Mouse (Mus musculus) midbrain, embryonic 13.5 days (tissue): ENCODE data around the gene Cx3cr1. TPM values are rescaled to one million over a fixed set of nuclear protein-coding genes. Genes with fewer than 3 reads are reported as not detected.

Experiments
- ATAC-seq: fragments of 200-750 bp; cut with Nextera tagmentation; 2 replicates; pipeline ENCODE4 v1.8.0; 2017; ENCODE audit warnings: mild to moderate bottlenecking, moderate TSS enrichment, moderate library complexity
- H3K27ac ChIP-seq: fragments of 300-500 bp; sonication (generic); 2 replicates; pipeline ENCODE4 v1.5.1; 2015; ENCODE audit warnings: inconsistent platforms, mild to moderate bottlenecking, moderate library complexity
- H3K27me3 ChIP-seq: fragments of 300-500 bp; sonication (generic); 2 replicates; pipeline ENCODE4 v1.6.1; 2015; ENCODE audit warnings: mild to moderate bottlenecking, inconsistent platforms
- H3K36me3 ChIP-seq: fragments of 300-500 bp; sonication (generic); 2 replicates; pipeline ENCODE4 v1.6.1; 2015; ENCODE audit warnings: mild to moderate bottlenecking, inconsistent platforms
- H3K4me1 ChIP-seq: fragments of 300-500 bp; sonication (generic); replicated peaks from 2 replicates; pipeline ENCODE4 v1.6.1; 2015; ENCODE audit warnings: inconsistent platforms
- H3K4me2 ChIP-seq: fragments of 300-500 bp; sonication (generic); replicated peaks from 2 replicates; pipeline ENCODE4 v1.6.1; 2015; ENCODE audit warnings: moderate library complexity, mild to moderate bottlenecking, inconsistent platforms
- H3K4me3 ChIP-seq: fragments of 300-500 bp; sonication (generic); replicated peaks from 2 replicates; pipeline ENCODE4 v1.5.1; 2015; ENCODE audit warnings: mild to moderate bottlenecking, inconsistent platforms
- H3K9ac ChIP-seq: fragments of 300-500 bp; sonication (generic); replicated peaks from 2 replicates; pipeline ENCODE4 v1.6.1; 2015; ENCODE audit warnings: mild to moderate bottlenecking, inconsistent platforms
- H3K9me3 ChIP-seq: fragments of 300-500 bp; sonication (generic); 2 replicates; pipeline ENCODE4 v1.6.1; 2016; ENCODE audit warnings: mild to moderate bottlenecking, inconsistent platforms
- WGBS: fragments of 180-500 bp; shearing (Covaris S2); methylation state at CpG from one replicate; pipeline ENCODE4 v1.1.7; 2015; 5-methylcytosine and 5-hydroxymethylcytosine counted together
- polyA plus RNA-seq: library from polyadenylated mRNA; unstranded; fragments of >200 nt; fragmentation: Nextera tagmentation; extraction: Ambion mirVana; gene quantifications from 2 replicates; pipeline ENCODE4 v1.2.1, GENCODE M21; 2015

Cx3cr1 gene
- polyA plus RNA-seq, 1 experiment from 2014 or later, result 6.1 TPM

DNA sequence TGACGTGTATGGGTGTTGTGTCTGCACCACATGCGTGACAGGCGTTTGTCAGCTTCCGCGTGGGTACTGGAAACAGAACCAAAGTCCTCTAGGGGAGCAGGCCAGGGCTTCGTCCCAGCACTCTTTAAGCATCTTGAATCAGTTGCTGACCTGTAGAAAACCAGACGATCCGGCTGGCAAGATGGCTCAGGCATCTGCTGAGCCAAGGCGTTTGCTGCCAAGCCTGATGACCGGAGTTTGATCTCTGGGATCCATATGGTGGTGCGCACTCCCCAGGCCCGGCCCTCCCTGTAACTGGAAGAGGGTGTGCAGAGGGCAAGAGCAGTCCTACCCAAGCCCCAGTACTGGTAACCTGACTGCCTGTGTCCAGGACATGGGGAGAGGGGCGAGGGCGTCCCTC is 127.8 kb downstream of the Cx3cr1 start:
- Histone ChIP-seq H3K27me3 (no peaks in the 10 kb centered on the region), H3K4me2 (no peak overlapping the region), H3K27ac (no peak overlapping the region), H3K4me3 (no peak overlapping the region), H3K9me3 (no peaks in the 10 kb centered on the region), H3K36me3 (no peaks in the 10 kb centered on the region), H3K9ac (no peak overlapping the region), H3K4me1 (peaks cover 7% of the 10 kb centered on the region)
- 92% methylated on average over 14 of the region's 14 CpGs for WGBS
- no peak for ATAC-seq

DNA sequence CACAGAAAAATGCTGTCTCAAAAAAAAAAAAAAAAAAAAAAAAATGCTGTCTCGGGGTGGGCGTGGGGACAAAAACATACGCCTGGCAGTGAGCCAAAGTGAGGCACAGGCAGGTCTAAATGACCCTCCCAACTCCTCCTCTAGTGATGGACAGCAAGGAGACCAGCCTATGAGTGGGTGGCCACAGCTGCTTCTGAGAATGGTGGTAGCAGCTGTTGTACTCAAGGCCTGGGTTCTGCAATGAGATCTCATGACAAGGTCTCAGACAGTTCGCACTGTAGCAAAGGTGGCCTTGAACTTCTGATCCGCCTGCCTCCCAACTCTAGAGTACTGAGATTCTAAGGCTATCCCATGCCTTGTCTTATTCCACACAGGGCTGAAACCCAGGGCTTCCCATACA is 128.3 kb downstream of the Cx3cr1 start:
- no peaks in the 10 kb centered on the region for H3K36me3 ChIP-seq
- no peak overlapping the region for H3K9ac ChIP-seq
- 85% methylated on average over 5 of the region's 5 CpGs for WGBS
- no peaks in the 10 kb centered on the region for H3K9me3 ChIP-seq
- no peak for ATAC-seq
- no peak overlapping the region for H3K27ac ChIP-seq
- H3K4me3 ChIP-seq, result no peak overlapping the region
- H3K27me3 ChIP-seq, result no peaks in the 10 kb centered on the region
- peaks cover 12% of the 10 kb centered on the region for H3K4me1 ChIP-seq
- no peak overlapping the region for H3K4me2 ChIP-seq

DNA sequence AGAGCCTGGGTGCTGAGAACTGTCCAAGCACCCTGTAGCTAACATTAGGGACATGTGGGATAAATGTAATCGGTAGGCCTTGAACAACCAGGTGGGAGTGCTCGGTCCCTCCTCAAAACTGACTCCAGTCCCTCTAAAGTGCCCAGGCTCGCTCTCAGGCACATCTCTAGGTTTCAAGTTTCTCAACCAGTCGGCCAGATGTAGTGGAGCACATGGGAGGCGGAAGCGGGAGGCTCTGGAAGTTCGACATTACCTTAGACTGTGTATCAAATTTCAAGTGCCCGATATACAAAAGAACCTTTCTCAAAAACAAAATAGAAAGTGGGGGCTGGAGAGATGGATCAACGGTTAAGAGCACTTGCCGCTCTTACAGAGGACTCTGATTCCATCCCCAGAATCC is 130.0 kb downstream of the Cx3cr1 start:
- H3K9ac ChIP-seq, result no peak overlapping the region
- no peaks in the 10 kb centered on the region for H3K27me3 ChIP-seq
- WGBS, result 77% methylated on average over 10 of the region's 10 CpGs
- no peak overlapping the region for H3K27ac ChIP-seq
- H3K9me3 ChIP-seq, result no peaks in the 10 kb centered on the region
- H3K4me3 ChIP-seq, result no peak overlapping the region
- H3K4me1 ChIP-seq, result peaks cover 16% of the 10 kb centered on the region
- no peak for ATAC-seq
- no peaks in the 10 kb centered on the region for H3K36me3 ChIP-seq
- no peak overlapping the region for H3K4me2 ChIP-seq

DNA sequence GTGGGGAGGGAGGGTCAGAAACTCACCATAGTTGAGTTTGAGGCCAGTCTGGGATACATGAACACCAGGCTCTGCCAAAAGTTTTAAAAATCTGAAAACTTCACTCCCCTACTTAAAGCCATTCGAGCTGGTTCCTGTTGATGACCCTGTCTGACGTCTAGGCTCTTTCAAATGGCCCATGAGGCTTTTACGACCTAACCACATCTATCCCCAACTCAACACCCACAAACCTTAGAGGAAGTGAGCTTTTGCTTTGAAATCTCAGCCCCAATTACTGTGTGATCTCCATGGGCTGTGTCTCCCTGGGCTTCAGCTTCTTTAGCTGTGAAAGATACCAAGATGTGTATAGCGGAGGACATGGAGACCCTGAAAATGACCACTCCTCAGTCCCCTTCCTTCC is 131.2 kb downstream of the Cx3cr1 start:
- Histone ChIP-seq H3K27me3 (no peaks in the 10 kb centered on the region), H3K4me3 (no peak overlapping the region), H3K4me1 (peaks cover 16% of the 10 kb centered on the region), H3K27ac (no peak overlapping the region), H3K9me3 (no peaks in the 10 kb centered on the region), H3K4me2 (no peak overlapping the region), H3K9ac (no peak overlapping the region), H3K36me3 (no peaks in the 10 kb centered on the region)
- ATAC-seq, result no peak
- WGBS, result 82% methylated on average over 4 of the region's 4 CpGs

DNA sequence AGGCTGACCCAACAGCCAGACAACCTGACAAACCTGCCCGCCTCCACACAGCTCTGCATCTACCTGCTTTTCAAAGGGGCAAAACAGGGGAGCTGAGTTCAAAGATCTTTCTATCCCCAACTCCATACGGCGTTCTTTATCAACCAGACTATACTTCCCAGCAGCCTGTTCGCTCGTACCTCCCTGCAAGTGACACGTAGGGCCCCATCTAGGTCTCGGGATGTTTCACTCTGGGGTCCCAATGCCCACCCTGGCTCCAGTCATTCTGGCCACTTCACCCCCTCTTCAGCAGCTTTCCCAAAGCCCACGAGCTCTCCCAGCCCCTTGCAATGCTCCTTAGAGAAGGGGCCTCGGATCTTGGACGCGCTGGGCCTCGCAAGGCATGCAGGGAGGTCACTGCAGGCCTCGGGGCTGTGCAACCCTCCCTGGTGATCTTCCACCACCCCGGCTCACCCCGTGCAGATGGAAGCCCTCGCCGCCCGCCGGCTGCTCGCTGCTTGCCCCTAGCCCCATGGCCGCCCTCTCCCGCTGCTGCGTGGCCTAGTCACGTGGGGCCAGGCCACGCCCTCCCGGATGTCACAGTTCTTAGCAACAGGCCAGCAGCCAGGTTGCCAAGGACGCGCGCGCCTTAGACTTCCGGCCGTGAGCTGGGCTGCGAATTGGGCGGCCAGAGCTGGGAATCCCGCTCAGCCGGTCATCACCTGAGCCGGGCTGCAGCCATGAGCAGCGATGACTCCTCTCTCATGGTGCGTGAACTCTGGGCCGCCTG is 132.5 kb downstream of the Cx3cr1 start, which contains the start of the genes Gorasp1 and Ttc21a:
Gene Gorasp1, minus strand, starts transcription at position 561 of the 769 bp plus-strand sequence.
Gene Ttc21a, plus strand, starts transcription at position 602 of the 769 bp plus-strand sequence.
- ATAC-seq, result peak; percentile 96

DNA sequence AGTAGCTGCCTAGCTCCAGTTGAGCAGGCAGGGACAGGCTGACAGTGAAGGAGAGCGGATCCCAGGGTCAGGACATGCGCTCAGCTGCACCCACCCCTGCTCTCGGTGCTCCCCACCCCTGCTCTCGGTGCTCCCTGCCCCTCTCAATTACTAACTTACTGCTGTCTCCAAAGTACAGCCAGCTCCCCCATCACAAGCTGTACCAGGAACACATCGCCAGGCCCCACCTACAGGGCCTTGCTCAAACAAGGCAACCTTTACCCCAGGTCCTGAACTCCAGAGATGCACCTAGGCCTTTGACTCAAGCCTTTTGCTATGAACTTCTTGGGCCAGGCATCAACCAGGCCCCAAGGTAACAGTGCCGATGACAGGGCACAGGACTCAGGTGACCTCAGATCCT is 136.0 kb downstream of the Cx3cr1 start:
- WGBS, result 96% methylated on average over 6 of the region's 6 CpGs
- Histone ChIP-seq H3K4me2 (no peak overlapping the region), H3K27me3 (no peaks in the 10 kb centered on the region), H3K4me3 (no peak overlapping the region), H3K9ac (no peak overlapping the region), H3K27ac (no peak overlapping the region), H3K9me3 (no peaks in the 10 kb centered on the region), H3K4me1 (peaks cover 16% of the 10 kb centered on the region), H3K36me3 (peaks cover 39% of the 10 kb centered on the region)
- no peak for ATAC-seq

More for the DNA sequence above, 132.5 kb downstream of the Cx3cr1 start, which contains the start of the genes Gorasp1 and Ttc21a:
- no peaks in the 10 kb centered on the region for H3K27me3 ChIP-seq
- H3K36me3 ChIP-seq, result peaks cover 6% of the 10 kb centered on the region
- peak within 1 kb of the TSS; percentile 76 for H3K4me3 ChIP-seq
- WGBS, result 3% methylated on average over 40 of the region's 40 CpGs
- H3K27ac ChIP-seq, result peak within 1 kb of the TSS; percentile 74
- peak within 1 kb of the TSS; percentile 88 for H3K4me2 ChIP-seq
- peaks cover 16% of the 10 kb centered on the region for H3K4me1 ChIP-seq
- no peaks in the 10 kb centered on the region for H3K9me3 ChIP-seq
- H3K9ac ChIP-seq, result peak within 1 kb of the TSS; percentile 87

DNA sequence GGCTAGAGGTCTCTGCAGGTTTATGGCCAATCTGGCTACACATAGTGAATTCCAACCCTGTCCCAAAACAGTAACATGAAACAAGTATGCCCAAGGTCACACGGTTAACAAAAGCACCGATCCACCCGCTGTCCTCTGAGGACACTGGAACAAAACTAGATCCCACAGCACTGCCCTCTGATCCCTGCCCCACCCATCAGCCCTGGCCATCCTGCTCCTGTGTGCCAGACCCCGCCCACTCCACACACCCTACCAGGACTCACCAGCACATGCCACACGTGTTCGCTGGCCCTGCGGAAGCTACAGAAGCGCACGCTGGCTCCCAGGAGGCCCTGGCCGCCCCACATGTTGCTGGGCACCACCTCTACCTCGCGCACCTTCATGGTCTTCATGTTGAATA is 137.3 kb downstream of the Cx3cr1 start:
- Histone ChIP-seq H3K9me3 (no peaks in the 10 kb centered on the region), H3K9ac (no peak overlapping the region)

DNA sequence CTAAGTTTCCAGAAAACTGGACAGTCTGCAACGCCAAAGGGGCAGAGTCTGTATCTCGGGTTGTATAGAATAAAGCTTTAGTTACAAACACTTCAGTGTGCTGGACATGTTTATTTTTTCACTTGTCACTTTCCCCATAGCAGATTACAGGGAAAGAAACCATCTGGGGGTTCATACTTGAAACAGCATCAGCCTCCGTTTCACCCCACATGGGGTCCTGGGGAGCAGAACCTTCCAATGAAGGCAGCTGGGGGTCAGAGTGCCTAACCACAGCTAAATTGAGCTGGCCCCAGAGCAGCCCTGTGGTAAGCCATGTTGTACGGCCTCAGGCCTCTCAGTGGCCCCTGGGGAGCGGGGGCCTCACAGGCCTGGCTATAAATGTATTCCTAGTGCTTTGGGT is 143.2 kb downstream of the Cx3cr1 start:
- Histone ChIP-seq H3K36me3 (peaks cover 91% of the 10 kb centered on the region), H3K4me2 (no peak overlapping the region), H3K4me3 (no peak overlapping the region), H3K9ac (no peak overlapping the region), H3K9me3 (no peaks in the 10 kb centered on the region), H3K27ac (no peak overlapping the region), H3K4me1 (no peaks in the 10 kb centered on the region), H3K27me3 (no peaks in the 10 kb centered on the region)
- 90% methylated on average over 5 of the region's 5 CpGs for WGBS
- ATAC-seq, result no peak

More for the DNA sequence above, 137.3 kb downstream of the Cx3cr1 start:
- ATAC-seq, result no peak
- peaks cover 10% of the 10 kb centered on the region for H3K4me1 ChIP-seq
- no peak overlapping the region for H3K27ac ChIP-seq
- H3K4me3 ChIP-seq, result no peak overlapping the region
- WGBS, result 94% methylated on average over 12 of the region's 12 CpGs
- H3K4me2 ChIP-seq, result no peak overlapping the region
- peaks cover 53% of the 10 kb centered on the region for H3K36me3 ChIP-seq
- no peaks in the 10 kb centered on the region for H3K27me3 ChIP-seq

DNA sequence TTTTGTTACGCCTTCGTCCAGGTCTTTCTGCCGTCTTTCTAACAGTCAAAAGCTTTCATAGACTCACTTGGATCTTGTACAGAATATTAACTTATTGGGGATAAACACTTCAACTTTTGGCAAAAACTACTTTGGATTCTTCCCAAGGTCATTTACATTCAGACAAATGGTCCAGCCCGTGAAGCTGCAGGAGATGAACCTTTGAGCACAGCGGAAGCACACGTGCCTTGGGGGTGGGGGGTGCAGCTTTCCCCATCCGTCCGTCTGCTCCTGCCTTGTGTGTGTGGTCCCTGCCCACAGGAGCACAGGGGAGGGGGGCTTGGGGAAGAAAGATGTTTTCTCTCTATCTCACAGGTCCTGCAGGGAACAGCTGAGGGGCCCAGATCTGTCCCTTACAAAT is 143.9 kb downstream of the Cx3cr1 start:
- Histone ChIP-seq H3K4me1 (no peaks in the 10 kb centered on the region), H3K36me3 (peaks cover 92% of the 10 kb centered on the region), H3K27me3 (no peaks in the 10 kb centered on the region)

DNA sequence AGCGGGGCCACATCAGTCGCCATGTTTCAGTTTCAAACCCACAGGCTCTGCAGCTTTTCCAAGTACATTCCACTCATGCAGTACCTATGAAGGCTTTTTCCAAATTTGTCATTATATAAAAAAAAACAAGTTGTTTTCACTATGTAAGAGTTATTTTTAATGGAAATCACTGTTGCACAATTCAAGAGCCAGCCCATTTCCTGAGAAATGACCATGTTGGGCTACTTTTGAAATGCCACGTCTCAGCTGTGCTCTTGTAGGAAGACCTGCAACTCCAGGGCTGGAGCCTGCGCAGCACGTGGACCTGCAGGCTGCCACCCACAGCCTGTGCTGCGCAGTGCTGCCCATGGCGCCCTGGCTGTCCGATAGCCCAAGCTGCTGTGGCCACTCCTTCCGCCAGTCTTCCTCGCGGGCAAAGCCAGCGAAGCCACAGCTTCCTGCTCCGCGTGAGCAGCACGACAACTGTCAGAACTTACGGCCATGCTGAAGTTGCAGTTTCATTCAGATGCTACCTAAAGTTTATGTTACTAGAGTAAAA is 144.5 kb downstream of the Cx3cr1 start:
- no peak for ATAC-seq
- 93% methylated on average over 16 of the region's 16 CpGs for WGBS
- no peak overlapping the region for H3K4me3 ChIP-seq
- H3K4me1 ChIP-seq, result no peaks in the 10 kb centered on the region
- peaks cover 92% of the 10 kb centered on the region for H3K36me3 ChIP-seq
- no peaks in the 10 kb centered on the region for H3K27me3 ChIP-seq
- H3K9ac ChIP-seq, result no peak overlapping the region
- no peaks in the 10 kb centered on the region for H3K9me3 ChIP-seq
- no peak overlapping the region for H3K27ac ChIP-seq
- no peak overlapping the region for H3K4me2 ChIP-seq

More for the DNA sequence above, 143.9 kb downstream of the Cx3cr1 start:
- no peaks in the 10 kb centered on the region for H3K9me3 ChIP-seq
- no peak overlapping the region for H3K9ac ChIP-seq
- 80% methylated on average over 8 of the region's 8 CpGs for WGBS
- no peak for ATAC-seq
- H3K4me3 ChIP-seq, result no peak overlapping the region
- H3K4me2 ChIP-seq, result no peak overlapping the region
- no peak overlapping the region for H3K27ac ChIP-seq

DNA sequence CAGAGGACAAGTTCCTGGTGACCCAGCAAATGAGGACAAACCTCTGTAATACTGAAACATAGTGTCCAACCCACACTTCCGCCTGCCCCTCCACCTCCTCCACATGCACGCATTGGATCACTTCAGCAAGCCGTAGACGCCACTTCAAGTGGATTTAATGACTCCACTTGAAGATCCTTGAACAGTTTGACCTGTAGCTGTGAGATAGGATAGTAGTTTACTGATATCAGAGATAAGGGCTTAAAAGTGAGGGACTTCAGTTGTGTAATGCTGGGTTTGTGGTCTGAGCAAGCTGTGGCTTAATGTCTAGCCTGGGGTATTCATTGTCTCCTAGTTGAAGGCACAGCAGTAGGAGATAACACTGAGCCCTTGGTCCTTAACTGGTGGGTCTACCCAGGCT is 146.2 kb downstream of the Cx3cr1 start:
- no peak overlapping the region for H3K9ac ChIP-seq
- H3K4me3 ChIP-seq, result no peak overlapping the region
- H3K4me2 ChIP-seq, result no peak overlapping the region
- WGBS, result 91% methylated on average over 4 of the region's 4 CpGs
- no peaks in the 10 kb centered on the region for H3K9me3 ChIP-seq
- ATAC-seq, result no peak
- no peaks in the 10 kb centered on the region for H3K27me3 ChIP-seq
- H3K4me1 ChIP-seq, result no peaks in the 10 kb centered on the region
- H3K36me3 ChIP-seq, result peaks cover 92% of the 10 kb centered on the region
- H3K27ac ChIP-seq, result no peak overlapping the region

DNA sequence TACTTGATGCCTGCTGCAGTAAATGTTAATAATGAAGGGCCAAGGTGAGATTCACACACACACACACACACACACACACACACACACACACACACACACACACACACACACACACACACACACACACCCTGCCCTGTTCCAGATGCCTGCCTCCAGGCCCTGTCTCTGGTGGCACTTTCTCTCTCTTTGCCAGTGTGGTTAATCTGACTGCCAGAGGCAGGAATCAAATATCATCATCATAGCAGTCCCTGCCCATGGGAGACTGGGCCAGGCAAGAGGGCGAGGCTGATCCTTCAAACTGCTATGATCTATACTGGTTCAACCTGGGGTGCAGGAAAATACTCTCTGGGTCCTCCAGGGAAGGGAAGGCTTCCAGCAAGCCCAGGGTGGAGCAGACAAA is 149.8 kb downstream of the Cx3cr1 start:
- no peak for ATAC-seq
- Histone ChIP-seq H3K27me3 (no peaks in the 10 kb centered on the region), H3K27ac (no peak overlapping the region), H3K36me3 (peaks cover 89% of the 10 kb centered on the region), H3K9ac (no peak overlapping the region), H3K4me2 (no peak overlapping the region), H3K9me3 (no peaks in the 10 kb centered on the region), H3K4me3 (no peak overlapping the region), H3K4me1 (no peaks in the 10 kb centered on the region)
- WGBS, result 87% methylated on average over 1 of the region's 1 CpGs
